Mouse (Mus musculus) limb, embryonic 12.5 days (tissue): Measurements from ENCODE around the gene Map3k19. TPM values are rescaled to one million over a fixed set of nuclear protein-coding genes. Genes with fewer than 3 reads are reported as not detected.
A peak's percentile ranks its signal among the peaks of the same experiment; 100 is the strongest.

Experiments
- ATAC-seq: fragments of 200-750 bp; cut with Nextera tagmentation; 2 replicates; pipeline ENCODE4 v1.8.0; 2017; ENCODE audit warnings: low read depth, moderate TSS enrichment; ENCODE audit not compliant: insufficient number of reproducible peaks, insufficient read depth, low FRiP score, low TSS enrichment
- H3K27ac ChIP-seq: fragments of 300-500 bp; sonication (generic); 2 replicates; pipeline ENCODE4 v1.5.1; 2016; ENCODE audit warnings: mild to moderate bottlenecking, moderate library complexity
- H3K27me3 ChIP-seq: fragments of 300-500 bp; sonication (generic); 2 replicates; pipeline ENCODE4 v1.6.1; 2016; ENCODE audit warnings: mild to moderate bottlenecking, moderate library complexity
- H3K36me3 ChIP-seq: fragments of 300-500 bp; sonication (generic); 2 replicates; pipeline ENCODE4 v1.6.1; 2016; ENCODE audit warnings: mild to moderate bottlenecking, moderate library complexity
- H3K4me1 ChIP-seq: fragments of 300-500 bp; sonication (generic); replicated peaks from 2 replicates; pipeline ENCODE4 v1.6.1; 2016
- H3K4me2 ChIP-seq: fragments of 300-500 bp; sonication (generic); 2 replicates; pipeline ENCODE4 v1.6.1; 2016; ENCODE audit warnings: mild to moderate bottlenecking, moderate library complexity
- H3K4me3 ChIP-seq: fragments of 300-500 bp; sonication (generic); replicated peaks from 2 replicates; pipeline ENCODE4 v1.5.1; 2016; ENCODE audit warnings: mild to moderate bottlenecking
- H3K9ac ChIP-seq: fragments of 300-500 bp; sonication (generic); replicated peaks from 2 replicates; pipeline ENCODE4 v1.6.1; 2016; ENCODE audit warnings: mild to moderate bottlenecking, moderate library complexity
- H3K9me3 ChIP-seq: fragments of 300-500 bp; sonication (generic); 2 replicates; pipeline ENCODE4 v1.6.1; 2016; ENCODE audit warnings: mild to moderate bottlenecking, moderate library complexity
- WGBS: fragments of 180-500 bp; shearing (Covaris S2); methylation state at CpG from one replicate; pipeline ENCODE4 v1.1.7; 2016; 5-methylcytosine and 5-hydroxymethylcytosine counted together
- polyA plus RNA-seq: library from polyadenylated mRNA; unstranded; fragments of >200 nt; fragmentation: Nextera tagmentation; extraction: Ambion mirVana; gene quantifications from 2 replicates; pipeline ENCODE4 v1.2.1, GENCODE M21; 2016

Map3k19 gene
- polyA plus RNA-seq: not detected in 2 replicates

DNA sequence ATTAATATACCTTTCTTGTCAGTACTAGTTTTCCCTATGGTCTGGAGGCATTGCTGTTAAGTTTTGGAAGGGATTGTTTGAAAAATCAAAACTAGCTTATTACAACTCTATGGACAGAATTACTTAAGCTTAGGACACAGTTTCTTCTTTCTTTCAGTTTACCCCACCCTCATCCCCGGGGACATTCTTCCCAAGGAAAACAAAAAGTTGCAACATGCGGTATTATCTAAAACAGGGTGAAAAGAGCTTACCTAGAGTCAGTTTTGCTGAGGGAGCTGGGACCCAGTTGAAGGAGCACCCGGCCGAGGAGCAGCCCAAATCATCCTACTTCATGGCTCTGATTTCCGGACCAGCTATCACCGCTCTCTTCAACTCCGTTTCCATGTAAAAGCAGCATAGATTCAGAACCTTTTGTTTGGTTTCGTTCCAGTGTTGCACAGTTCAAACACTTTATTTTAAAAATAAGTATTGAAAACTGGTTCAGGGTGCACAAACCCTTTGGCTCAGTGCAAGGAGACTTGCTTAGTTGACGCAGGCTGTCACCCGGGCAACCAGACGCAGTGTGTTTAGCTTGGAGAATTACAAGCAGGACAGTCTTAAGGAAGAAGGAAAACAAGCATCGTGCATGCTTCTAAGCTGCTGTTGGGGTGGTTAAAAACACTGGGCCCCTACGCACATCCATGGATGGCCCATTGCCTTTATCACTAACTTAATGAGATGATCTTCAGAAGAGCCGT lies at the start of gene Map3k19:
Gene Map3k19, minus strand, starts transcription at position 546 of the 737 bp plus-strand sequence.
- Histone ChIP-seq H3K4me1 (no peaks in the 10 kb centered on the region), H3K4me2 (no peak within 1 kb of the TSS), H3K9ac (no peak within 1 kb of the TSS), H3K27ac (no peak within 1 kb of the TSS), H3K36me3 (no peaks in the 10 kb centered on the region), H3K27me3 (no peaks in the 10 kb centered on the region), H3K4me3 (no peak within 1 kb of the TSS), H3K9me3 (peaks cover 11% of the 10 kb centered on the region)
- ATAC-seq: no peak
- 83% methylated on average over 14 of the region's 14 CpGs for WGBS

DNA sequence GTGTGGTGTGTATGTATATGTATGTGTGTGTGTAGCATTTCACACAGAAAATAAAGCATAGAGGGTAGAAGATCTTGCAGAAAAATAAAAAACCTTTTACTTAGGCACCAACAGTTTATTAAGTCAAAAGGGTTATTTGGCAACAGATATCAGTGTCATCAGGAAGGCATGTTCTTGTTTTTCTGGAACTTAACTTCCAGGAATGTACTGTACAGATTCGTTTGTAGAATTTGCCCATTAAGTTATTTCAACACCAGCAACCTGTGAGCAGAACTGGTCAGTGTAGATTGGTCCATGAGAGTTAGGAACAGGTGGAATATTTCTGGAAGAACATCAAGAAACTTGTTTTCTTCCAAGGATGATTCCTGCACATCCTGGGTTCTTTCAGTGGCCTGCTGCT lies 44.6 kb upstream of the Map3k19 start:
- H3K9me3 ChIP-seq: no peaks in the 10 kb centered on the region
- H3K27me3 ChIP-seq: no peaks in the 10 kb centered on the region
- H3K4me1 ChIP-seq: no peaks in the 10 kb centered on the region
- ATAC-seq: no peak
- H3K4me3 ChIP-seq: no peak overlapping the region
- 85% methylated on average over 1 of the region's 1 CpGs for WGBS
- no peak overlapping the region for H3K4me2 ChIP-seq
- H3K9ac ChIP-seq: no peak overlapping the region
- H3K36me3 ChIP-seq: peaks cover 14% of the 10 kb centered on the region
- no peak overlapping the region for H3K27ac ChIP-seq

DNA sequence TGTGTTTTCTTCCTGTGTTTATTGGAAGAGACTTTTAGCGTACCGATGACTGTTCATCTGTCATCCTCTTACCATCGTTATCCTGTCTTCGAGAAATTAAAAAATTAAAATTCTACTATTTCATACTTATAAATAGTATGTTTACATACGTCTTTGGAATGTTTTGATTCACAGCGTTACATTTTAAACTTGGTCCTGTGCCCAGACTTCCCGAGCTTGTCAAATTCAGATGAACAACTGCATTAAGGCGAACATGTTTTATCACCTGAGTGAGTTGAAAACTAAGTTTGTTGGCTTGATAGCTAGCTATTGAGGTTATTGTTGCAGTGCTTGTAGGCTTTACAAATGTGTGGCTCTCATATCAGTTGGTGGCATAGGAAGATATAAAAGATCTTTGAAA lies 14.4 kb upstream of the Map3k19 start:
- peak overlapping the region; percentile 76 for H3K9ac ChIP-seq
- H3K36me3 ChIP-seq: peaks cover 16% of the 10 kb centered on the region; the same call in 1 of the 2 replicates
- WGBS: 42% methylated on average over 8 of the region's 8 CpGs
- peak overlapping the region; percentile 64 for H3K4me2 ChIP-seq
- H3K27ac ChIP-seq: no peak overlapping the region
- peak overlapping the region; percentile 78 for H3K4me3 ChIP-seq
- no peaks in the 10 kb centered on the region for H3K9me3 ChIP-seq
- ATAC-seq: no peak
- no peaks in the 10 kb centered on the region for H3K4me1 ChIP-seq
- H3K27me3 ChIP-seq: no peaks in the 10 kb centered on the region

DNA sequence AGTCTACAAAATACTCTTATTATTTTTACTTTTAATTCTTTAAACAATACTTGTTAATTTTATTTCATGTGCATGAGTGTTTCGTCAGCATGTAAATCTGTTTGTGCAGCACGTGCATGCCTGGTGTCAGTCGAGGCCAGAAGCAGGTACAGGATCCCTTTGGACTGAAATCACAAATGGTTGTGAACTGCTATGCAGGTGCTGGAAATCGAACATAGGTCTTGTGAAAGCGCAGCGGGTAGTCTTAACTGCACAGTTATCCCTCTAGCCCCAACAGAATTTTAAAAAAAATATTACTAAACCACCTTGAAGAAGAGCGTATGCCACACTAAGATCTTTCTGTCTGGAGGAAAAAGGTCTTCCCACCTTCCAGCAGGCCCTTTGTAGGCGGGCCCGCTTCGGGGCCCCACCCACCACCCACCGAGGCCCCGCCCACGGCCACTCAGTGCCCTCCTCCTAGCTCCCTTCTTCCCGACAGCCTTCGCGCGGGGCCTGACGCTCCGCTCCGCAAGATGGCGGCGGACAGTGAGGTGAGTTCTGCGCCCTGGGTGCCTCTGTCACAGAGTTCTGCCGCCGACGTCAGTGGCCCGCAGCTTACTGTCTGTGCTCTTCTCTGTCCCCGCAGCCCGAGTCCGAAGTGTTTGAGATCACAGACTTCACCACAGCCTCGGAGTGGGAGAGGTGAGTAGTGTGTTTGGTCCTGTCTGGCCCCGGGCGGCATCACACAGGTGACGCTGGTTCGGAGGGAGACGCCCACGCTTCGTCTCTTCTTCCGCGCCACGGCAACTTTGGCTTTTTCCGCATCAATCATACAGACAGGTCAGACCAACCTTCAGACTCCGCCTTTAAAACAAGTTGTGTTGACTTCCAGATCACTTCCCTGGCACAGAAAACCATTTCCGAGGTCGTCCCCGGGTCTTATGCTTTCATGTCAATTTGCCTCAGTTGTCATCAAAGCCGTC lies 13.8 kb upstream of the Map3k19 start, which contains the start of gene Rab3gap1:
Gene Rab3gap1, plus strand, starts transcription at position 474 of the 962 bp plus-strand sequence.
- no peaks in the 10 kb centered on the region for H3K27me3 ChIP-seq
- H3K4me3 ChIP-seq: peak within 1 kb of the TSS; percentile 78
- no peaks in the 10 kb centered on the region for H3K9me3 ChIP-seq
- no peaks in the 10 kb centered on the region for H3K4me1 ChIP-seq
- H3K36me3 ChIP-seq: peaks cover 12% of the 10 kb centered on the region; the same call in 1 of the 2 replicates
- ATAC-seq: peak; percentile 97
- peak within 1 kb of the TSS; percentile 64 for H3K4me2 ChIP-seq
- 12% methylated on average over 47 of the region's 47 CpGs for WGBS
- H3K9ac ChIP-seq: peak within 1 kb of the TSS; percentile 76
- H3K27ac ChIP-seq: 0 out of 2 replicates have a peak within 1 kb of the TSS, but pooled peaks have one; percentile 56

DNA sequence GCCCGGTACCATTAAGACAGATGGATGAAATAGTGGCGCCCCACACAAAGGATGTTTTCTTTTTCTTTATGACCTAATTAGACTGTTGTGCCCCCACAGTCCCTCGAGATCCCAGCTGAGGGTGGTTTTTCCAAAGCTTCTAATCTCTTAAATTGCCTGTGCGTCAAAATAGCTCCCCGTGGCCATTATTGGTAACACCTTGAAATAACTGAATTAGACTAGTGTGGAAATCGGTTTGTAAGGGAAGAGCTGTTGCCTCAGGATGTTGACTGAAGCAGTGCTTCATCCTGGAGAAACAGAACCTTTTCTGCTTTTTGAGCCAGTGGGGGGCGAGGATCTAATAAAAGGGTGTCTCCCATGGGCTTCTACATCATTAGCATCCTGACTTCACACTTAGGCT lies 9.0 kb upstream of the Map3k19 start:
- H3K36me3 ChIP-seq: no peaks in the 10 kb centered on the region
- no peak overlapping the region for H3K4me3 ChIP-seq
- H3K4me1 ChIP-seq: no peaks in the 10 kb centered on the region
- no peaks in the 10 kb centered on the region for H3K27me3 ChIP-seq
- ATAC-seq: no peak
- no peaks in the 10 kb centered on the region for H3K9me3 ChIP-seq
- no peak overlapping the region for H3K4me2 ChIP-seq
- H3K27ac ChIP-seq: no peak overlapping the region
- no peak overlapping the region for H3K9ac ChIP-seq
- 54% methylated on average over 7 of the region's 7 CpGs for WGBS

DNA sequence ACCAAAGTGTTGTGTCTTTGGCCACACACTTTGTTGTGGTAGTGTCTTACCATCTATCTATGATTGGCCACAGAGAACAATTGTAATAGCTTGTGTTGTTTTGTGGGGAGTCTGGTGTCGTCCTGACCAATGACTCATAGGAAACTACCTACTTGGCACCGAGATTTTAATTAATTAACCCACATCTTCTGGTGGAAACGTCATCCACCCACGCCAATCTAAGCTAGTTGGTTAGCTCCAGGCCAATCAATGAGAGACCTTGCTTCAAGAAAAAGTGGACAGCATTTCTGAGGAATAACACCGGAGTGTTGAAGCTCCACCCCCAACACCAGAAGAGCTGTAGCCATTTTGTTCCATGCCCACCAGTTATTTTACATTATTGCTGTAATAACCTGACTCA lies 7.1 kb upstream of the Map3k19 start:
- Histone ChIP-seq H3K4me3 (no peak overlapping the region), H3K4me1 (no peaks in the 10 kb centered on the region), H3K9me3 (no peaks in the 10 kb centered on the region), H3K9ac (no peak overlapping the region), H3K36me3 (no peaks in the 10 kb centered on the region), H3K27ac (no peak overlapping the region), H3K4me2 (no peak overlapping the region), H3K27me3 (no peaks in the 10 kb centered on the region)
- ATAC-seq: no peak
- 84% methylated on average over 5 of the region's 5 CpGs for WGBS

DNA sequence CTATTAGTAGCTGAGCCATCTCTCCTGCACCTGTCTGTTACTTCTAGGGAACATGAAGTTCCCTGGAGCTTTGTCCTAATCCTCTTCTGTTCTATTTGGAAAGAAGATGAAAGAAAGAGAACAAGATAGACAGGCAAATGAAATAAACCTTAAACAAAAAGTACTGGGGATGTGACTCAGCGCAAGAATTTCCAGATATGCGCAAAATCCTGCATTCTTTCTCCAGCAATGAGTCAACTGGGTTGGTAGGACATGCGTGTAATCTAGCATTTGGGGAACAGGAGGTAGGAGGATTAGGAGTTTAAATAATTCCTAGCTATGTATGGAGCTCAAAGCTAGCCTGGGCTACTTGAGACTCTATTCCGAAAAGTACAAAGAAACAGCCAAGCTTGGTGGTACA lies 5.7 kb upstream of the Map3k19 start:
- H3K4me3 ChIP-seq: no peak overlapping the region
- 91% methylated on average over 4 of the region's 4 CpGs for WGBS
- no peaks in the 10 kb centered on the region for H3K27me3 ChIP-seq
- H3K27ac ChIP-seq: no peak overlapping the region
- no peak overlapping the region for H3K4me2 ChIP-seq
- no peak overlapping the region for H3K9ac ChIP-seq
- no peaks in the 10 kb centered on the region for H3K4me1 ChIP-seq
- no peak for ATAC-seq
- H3K9me3 ChIP-seq: no peaks in the 10 kb centered on the region
- H3K36me3 ChIP-seq: no peaks in the 10 kb centered on the region

DNA sequence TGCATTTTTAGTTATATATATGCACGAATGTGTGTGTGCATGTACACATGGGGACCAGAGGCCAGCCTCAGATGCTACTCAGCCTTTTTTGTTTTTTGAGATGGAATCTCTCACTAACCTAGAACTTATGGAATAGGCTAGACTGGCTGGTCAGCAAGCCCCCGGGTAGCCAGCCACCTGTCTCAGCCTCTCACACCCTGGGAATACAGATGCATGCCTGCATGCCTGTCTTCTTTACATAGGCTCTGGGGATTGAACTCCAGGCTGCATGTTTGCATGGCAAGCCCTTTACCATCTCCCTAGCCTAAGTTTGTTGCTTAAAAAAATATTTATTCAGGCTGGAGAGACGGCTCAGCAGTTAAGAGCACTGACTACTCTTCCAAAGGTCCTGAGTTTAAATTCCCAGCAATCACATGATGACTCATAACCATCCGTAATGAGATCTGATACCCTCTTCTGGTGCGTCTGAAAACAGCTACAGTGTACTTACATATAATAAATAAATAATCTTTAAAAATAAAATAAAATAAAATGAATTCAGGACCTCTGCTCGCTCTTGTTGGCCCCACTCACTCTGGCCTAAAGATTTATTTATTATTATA lies 5.1 kb upstream of the Map3k19 start:
- H3K36me3 ChIP-seq: no peaks in the 10 kb centered on the region
- no peaks in the 10 kb centered on the region for H3K9me3 ChIP-seq
- H3K4me1 ChIP-seq: no peaks in the 10 kb centered on the region
- H3K9ac ChIP-seq: no peak overlapping the region
- no peak for ATAC-seq
- H3K27ac ChIP-seq: no peak overlapping the region
- WGBS: 76% methylated on average over 6 of the region's 6 CpGs
- H3K4me2 ChIP-seq: no peak overlapping the region
- no peak overlapping the region for H3K4me3 ChIP-seq
- H3K27me3 ChIP-seq: no peaks in the 10 kb centered on the region

DNA sequence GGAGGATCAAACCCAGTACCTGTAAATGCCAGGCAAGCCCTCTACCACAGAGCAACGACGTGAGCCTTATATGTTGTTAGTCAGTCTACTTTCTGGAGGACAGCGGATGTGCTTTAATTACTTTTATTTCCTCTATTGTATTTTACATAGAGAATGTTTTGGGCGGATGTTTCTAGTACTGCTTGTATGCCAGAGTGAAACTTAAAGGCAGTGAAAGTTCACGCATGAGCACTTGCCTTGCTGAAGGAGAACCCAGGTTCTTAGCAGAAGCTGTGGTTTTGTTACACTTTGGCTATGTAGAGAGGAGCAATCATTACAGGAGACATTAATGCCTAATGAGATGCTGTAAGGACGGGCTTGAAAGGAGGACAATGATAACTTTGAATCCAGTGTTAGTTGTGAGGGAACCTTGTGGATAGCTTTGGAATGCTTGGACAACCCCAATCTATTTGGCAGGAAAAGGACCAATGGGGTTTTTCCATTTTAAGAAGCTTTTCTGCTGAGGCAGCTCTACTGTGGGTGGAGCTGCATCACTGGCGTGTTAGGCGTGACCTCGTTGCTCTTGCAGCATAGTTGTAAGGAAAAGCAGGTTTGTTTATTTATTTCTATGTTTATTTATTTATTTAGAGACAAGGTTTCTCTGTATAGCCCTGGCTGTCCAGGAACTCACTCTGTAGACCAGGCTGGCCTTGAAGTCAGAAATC lies 4.3 kb upstream of the Map3k19 start:
- ATAC-seq: no peak
- H3K36me3 ChIP-seq: no peaks in the 10 kb centered on the region
- no peaks in the 10 kb centered on the region for H3K9me3 ChIP-seq
- no peak overlapping the region for H3K4me2 ChIP-seq
- H3K4me3 ChIP-seq: no peak overlapping the region
- WGBS: 89% methylated on average over 9 of the region's 9 CpGs
- H3K27ac ChIP-seq: no peak overlapping the region
- no peak overlapping the region for H3K9ac ChIP-seq
- no peaks in the 10 kb centered on the region for H3K27me3 ChIP-seq
- no peaks in the 10 kb centered on the region for H3K4me1 ChIP-seq

DNA sequence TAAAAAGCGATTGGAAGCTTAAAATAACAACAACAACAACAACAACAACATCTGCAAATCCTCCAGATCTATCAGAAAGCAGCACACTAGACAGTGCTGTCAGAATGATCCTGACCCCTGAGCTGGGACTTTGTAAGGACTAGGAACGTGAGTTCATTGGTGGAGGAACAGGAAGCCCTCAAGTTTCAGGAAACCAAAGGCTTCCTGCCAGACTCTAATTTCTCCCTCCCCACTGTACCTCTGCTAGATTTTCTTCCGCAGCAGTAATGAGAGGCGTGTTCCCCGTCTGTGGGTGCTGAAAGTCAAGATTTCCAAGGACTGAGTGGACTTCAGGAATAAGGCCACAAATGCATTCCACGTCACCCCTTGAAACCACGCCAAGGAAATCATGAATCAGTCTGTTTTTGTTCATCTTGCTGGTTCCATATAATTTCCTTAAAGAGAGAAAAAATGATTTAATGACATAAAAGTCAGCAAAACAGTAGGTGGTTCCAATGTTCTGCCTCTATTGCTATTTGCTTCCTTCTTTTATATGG lies 4.7 kb downstream of the Map3k19 start:
- Histone ChIP-seq H3K27me3 (no peaks in the 10 kb centered on the region), H3K36me3 (no peaks in the 10 kb centered on the region), H3K4me3 (no peak overlapping the region), H3K27ac (no peak overlapping the region), H3K9ac (no peak overlapping the region), H3K4me1 (no peaks in the 10 kb centered on the region), H3K9me3 (peaks cover 11% of the 10 kb centered on the region), H3K4me2 (no peak overlapping the region)
- no peak for ATAC-seq
- WGBS: 72% methylated on average over 7 of the region's 7 CpGs
